Mouse (Mus musculus) CD4-positive, CD25-positive, alpha-beta regulatory T cell, adult 2 months (primary cell): ENCODE measurements at regions not wholly inside any gene's neighbourhood (a gene's known extent, or its start where the extent isn't known, plus 50 kb on each side); places are given as distances from the start of the nearest gene placed in this dataset.

Source experiments
- DNase-seq: peaks from one replicate; pipeline ENCODE4 v3.0.0-alpha.2; 2012; ENCODE audit warnings: low read depth, low spot score

DNA sequence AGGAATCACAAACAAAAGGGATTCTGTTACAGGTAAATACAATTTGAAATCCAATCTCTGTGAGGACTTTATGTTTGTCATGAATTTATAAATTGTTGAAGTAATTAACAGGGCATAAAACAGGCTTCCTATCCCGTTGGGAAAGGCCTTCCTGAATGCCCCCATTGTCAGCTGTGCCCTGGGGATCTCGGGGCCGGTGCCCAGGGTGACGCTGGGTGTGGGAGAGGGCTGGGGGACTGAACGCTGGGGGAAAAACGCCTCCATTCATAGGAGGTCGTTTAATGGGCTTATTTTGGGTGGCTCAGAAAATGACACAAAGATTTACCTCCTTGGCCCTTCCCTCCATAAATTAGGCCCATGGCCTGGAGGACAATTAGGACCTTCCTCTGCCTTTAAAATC lies 250.7 kb downstream of the Gm12728 start:
- no peak for DNase-seq

DNA sequence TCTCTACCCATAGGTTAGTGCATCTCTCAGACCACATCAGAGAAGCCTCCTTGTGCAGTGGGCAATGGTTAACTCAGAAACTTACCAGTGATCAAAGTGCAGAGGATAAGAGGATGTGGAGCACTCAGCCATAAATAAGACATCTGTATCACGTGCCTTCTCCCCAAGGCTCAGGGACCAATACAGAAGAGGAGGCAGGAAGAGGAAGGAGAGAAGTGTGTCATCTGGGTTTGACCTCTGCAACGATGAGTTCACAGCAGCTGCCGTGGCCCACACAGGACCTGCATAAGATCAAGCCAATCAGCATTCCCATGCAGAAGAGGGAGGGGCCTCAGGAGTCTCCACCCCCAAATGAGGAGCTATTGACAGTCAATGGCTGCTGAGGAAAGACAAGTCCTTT lies 252.8 kb downstream of the Gm12728 start:
- DNase-seq = no peak

DNA sequence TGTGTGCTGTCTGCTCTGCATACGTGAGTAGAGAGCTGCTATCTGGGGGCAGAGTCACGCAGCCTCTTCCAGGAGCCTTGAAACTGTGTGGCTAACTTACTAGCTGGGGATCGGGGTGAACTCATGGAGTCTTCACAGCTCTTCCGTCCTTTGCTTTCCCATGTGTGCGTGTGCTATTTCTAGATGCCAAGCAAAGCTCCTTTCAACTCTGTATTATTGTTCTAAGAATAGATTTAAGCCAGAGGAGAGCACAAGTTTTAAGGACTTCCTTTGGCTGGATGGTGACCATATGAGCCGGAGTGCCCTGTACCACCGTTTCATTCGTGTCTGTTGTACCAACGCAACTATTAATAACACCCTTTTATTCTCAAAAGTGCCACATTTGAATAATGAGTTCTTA lies 254.0 kb downstream of the Gm12728 start:
- DNase-seq = no peak

DNA sequence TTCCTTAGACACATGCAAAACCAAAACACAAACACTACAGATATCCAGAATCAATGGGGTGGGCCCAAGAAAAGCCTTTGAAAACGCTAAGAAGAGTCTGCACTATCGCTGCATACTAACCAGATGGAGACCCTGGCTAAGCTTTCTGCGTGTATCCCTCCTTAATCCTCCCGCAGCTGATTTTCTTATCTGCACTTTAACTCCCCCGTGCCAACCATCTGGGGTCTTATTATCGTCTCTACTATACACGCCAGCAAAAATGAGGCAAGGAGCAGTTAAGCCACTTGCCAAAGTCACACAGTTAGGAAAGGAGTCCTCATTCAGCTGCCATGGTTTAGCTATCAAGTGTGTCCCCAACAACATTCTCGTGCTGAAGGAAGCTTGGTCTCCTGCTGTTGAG lies 258.4 kb downstream of the Gm12728 start:
- no peak for DNase-seq

DNA sequence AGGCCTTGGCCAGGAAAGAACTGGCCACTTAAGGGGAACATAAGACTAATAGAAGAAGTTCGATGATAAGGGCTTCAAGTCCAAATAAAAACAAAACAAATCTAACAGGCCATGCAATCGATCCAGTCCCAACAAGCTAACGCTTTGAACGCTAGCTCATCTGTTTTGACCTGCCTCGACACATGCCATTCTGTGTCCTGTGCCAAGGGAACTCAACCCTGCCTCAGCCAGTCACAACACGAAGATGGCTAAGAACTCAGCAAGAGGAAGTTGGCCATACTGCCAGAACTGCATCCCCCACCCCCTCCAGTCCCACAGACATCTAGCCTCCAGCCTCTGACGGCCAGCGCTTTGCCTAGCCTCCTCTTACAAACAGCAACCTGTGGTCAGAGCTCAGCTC lies 259.1 kb downstream of the Gm12728 start:
- DNase-seq = no peak

DNA sequence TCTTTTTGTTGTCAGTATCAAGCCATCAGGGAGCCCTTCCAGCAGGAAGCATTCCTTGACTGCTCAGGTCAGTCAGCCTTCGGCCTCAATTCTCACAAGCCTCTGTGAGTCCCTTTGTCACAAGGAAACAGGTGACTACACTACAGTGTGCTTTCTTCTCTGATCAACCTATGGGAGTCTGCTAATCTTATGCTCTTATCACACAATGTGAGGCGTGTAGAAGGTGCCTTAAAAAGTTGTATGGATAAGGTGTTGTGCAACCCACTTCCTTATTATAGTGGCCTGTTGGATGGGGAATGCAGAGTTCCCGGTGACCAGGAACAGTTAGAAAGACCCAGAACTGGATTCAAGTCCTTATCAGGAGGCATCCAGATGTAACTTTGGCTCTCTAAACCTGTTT lies 260.2 kb downstream of the Gm12728 start:
- DNase-seq = no peak

DNA sequence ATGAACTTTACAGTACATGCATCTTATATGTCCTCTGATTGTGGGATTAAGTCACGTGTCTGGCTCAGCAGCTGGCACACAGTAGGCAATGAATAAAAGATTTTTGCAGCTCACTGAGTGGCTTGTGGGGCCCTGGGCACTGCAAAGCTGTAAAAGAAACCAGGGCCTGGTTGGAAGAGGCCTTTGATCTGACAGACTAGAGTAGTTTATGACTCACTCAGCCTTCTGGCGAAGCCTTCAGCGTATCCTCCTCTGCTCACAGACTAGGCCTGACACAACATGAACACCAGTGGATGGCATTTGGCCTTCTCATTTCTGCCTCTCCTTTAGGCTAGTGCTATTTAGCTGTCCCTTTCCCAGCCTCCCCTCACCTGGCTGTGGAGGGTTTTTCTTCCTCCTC lies 260.6 kb downstream of the Gm12728 start:
- no peak for DNase-seq

DNA sequence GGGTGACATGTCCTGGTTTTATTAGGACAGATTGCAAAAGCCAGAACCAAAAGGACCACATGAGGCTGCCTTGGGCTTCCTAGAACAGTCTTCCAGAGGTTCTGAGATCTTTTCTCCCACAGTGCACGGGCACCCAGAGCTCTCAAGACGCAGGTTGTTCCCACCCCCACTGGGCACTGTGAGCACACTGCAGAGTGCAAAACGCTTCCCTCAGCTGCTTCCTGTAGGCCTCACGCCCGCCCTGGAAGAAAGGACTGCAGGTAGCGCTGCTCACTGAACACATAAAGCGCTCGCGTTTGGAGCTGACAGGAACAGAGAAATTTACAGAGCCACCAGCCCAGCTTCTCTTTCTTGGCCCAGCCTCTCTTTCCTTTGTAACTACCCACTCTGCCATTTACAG lies 262.5 kb upstream of the Usp24 start:
- DNase-seq = no peak

DNA sequence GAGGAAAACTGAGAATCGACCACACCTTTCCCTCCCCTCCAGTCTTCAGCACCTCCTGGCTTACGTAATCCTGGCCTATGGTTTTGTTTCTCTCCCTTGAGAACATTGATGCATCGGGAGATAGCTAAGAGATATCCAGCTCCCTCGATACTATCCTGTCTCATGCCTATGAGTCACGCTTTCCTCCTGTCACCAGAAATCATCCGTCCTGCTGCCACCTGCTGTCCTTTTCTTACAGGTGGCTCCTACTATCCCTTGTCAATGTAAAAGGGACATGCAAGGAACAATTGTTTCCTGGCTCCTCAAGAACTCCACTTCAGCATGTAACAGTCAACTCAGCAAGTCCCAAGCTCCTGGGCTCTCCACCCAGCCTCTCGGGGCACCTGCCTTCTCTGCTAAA lies 261.7 kb upstream of the Usp24 start:
- DNase-seq = no peak

DNA sequence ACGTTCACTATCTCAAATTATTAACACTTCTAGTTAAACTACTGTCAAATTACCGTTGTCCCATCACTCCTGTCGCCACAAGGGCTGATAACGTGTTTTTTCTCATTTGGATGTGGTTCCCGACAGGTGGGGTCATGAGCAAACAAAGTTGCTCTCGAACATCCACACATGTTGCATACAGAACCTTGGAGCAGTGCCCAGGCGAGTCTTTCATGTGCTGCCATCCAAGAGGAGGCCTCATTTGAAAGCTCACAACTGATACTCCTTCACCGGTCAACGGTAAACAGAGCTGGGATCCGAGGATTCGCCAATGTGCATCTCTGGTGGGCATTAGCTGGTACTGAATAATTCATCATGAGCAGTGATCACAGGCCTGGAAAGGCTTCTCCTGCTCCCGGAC lies 253.4 kb upstream of the Usp24 start:
- no peak for DNase-seq

DNA sequence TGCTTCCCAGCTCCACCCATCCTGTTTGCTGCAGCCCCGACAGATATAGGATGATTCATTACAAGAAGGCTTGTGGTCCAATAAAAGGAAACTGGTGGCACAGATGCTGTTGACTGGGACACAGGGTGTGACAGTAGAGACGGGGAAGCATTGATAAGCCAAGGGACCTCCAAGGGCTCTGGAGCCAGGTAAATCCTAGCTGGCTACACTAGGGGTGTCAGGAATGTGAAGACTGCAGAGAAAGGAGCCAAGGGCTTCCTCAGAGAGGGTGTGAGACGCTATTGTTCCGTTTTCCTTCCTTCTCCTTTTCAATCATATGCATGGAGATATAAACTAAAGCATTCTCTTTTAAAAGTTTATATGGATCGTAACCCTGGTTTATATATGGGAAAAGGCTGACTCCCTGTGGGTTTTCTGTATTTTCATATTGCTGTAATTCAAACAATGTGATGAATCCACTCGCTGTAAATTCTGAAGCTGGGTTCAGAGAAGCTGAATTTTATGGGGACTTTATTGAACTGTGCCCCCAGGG lies 252.1 kb upstream of the Usp24 start:
- no peak for DNase-seq

DNA sequence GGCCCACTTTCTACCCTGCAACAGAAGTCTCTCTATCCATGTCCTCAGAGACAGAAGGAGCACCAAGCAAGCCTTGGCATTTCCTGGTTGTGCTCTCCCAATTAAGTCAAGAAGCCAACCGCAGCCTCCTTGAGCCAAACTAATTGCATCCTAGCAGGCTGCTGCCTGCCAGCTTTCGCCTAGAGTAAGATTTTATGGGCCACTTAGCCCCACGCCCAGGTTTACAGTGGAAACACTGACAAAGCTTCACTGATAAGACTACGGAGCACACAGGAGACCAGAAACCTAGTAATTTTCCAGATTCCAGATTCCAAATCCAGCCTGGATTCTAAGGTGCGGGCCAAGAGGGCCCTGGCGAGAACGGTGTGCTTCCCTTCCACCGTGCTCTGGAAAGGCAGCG lies 249.0 kb upstream of the Usp24 start:
- DNase-seq = no peak

DNA sequence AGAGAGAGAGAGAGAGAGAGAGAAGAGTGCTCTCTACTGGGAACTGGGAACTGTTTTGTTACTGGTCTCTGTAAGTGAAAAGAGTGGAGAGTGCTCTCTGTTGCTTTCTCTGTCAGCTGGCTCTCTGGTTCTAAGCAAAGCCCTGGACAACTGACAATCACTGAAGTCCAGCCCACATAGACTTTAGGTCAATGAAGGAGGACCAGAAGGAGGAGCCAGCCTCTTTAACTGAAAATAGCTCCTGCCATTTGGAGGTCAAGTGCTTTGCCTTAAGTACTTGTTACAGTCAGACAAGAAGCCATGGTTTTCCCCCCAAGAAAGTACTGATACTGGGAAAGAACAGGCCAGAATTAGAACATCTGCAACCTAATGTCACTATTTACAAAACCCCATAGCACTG lies 232.5 kb upstream of the Usp24 start:
- DNase-seq = no peak

DNA sequence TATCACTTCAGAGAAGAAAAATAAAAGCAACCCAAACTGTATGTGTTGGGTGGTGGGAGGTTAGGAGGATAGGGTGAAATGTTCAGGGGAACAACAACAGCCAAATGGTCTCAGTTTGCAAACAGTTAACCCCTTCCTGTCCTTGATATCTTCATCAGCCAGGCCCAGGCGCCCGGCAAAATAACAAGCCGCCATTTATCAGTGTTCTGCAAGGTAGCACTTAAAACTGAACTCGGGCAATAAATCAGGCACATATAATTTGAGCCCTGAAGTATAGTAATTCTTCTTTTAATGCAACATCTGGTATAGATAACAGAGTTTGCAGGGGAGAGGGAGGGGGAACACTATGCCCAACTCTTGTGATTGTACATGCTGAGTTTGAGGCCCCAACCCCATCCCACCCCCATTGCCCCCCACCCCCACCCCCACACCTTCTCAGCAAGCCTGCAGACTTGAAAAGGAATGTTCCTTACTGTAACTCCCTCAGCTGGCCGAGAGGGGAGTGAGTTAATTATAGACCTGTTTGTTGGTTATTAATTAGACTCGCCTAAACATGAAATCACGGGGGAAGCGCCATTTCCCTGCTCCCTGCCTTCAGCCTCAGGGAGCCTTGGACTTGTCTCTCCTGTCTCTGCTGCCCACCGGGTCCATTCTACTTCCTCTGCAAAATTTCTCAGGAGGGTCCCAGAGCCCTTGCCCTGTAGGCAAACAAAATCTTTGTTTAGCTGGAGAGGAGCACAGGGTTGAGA lies 223.9 kb upstream of the Usp24 start:
- no peak for DNase-seq

DNA sequence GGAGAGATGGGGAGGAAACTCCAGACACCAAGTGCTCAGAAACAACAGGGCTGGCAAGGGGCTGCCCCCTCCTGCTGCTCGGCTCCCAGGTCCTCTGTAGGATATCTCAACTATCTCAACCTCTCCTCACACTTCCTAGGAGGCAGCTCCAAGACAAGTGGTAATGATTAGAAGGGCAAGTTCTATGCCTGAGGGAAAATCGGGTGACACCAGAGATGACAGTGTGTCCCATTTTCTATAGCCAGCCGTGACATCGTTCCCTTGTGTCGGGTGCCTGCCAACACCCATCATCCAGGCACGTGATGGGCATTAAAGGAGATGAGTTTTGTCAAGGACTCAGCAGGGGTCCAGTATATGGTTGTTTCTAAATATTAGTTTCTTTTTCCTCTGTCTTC lies 223.3 kb upstream of the Usp24 start:
- DNase-seq = no peak

DNA sequence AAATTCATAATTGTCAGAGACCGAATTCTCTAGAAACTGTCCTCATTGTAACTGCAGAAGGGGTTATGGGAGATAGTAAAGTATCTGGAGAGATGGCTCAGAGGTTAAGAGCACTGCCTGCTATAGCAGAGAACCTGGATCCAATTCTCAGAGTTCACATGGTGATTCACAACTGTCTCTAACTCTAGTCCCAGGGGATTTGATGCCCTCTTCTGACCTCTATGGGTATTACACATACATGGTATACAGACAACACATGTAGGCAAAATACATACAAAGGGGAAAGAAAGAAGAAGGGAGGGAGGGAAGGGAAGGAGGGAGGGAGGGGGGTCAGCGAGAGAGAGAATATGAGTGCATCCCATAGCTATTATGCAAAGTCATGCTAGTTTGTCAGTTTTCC lies 222.8 kb upstream of the Usp24 start:
- no peak for DNase-seq

DNA sequence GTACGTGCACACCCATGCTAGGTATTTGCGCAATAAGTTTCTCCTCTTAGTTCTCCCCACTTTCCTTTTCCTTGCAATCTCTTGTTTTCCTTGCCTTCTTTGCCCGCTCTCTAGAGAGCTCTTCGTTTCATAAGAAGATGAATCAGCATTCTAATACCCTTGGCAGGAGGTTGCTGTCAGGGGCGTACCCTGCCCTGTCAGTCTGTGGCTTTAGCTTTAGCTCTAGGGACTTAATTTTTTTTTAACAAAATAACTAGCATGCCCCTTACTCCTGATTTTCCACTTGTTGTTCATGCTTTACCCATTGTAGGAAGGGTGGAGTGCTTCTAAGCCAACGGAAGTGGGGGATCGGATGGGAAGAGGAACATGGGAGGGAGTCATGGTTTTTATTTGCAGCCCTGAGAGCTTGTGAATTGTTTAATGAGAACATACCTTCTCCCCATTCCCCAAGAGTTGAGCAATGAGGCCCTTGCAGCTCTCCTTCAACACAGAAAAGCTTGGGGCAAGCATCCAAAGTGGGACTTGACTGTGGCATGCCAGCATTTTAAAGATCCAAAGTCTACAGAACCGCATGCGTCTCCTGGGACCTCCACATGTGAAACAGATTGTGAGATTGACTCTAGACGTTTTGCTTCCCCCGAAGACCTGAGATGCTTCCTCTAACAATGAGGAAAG lies 221.0 kb upstream of the Usp24 start:
- no peak for DNase-seq

DNA sequence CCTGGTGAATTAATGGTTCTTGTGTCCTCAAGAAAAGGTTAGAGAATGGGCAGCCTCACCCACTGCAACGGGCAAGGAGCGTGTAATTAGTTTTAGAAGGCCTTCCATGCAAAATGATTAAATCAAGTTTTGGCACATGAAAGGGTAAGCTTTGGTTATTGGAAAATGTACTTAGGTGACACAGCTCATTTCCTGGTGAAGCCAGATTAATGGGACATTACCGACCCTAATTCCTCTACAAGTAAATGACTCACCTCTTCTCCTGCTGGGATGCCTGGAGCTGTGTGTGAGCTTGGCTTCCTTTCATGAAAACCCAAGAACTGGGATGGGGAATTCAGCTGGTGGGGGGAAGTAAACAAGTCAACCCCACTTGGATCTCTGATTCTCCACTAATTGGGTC lies 219.9 kb upstream of the Usp24 start:
- no peak for DNase-seq

DNA sequence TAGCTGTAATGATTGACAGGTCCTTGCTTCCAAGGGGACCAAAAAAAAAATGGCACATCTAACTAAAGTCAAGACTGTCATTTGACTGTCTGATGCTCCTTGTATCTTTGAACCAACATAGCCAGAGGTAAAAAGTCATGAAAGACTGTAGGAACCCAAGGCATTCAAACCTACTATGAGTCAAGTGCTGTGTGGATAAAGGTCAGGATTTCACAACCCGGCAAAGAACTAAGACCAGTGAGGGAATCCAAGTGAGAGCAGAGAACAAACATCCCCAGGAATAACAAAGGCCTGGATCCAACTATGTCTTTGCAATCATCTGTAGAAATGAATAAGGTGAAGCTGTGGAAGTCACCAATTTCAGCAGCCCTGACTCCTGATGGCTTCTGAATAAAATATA lies 218.2 kb upstream of the Usp24 start:
- no peak for DNase-seq

DNA sequence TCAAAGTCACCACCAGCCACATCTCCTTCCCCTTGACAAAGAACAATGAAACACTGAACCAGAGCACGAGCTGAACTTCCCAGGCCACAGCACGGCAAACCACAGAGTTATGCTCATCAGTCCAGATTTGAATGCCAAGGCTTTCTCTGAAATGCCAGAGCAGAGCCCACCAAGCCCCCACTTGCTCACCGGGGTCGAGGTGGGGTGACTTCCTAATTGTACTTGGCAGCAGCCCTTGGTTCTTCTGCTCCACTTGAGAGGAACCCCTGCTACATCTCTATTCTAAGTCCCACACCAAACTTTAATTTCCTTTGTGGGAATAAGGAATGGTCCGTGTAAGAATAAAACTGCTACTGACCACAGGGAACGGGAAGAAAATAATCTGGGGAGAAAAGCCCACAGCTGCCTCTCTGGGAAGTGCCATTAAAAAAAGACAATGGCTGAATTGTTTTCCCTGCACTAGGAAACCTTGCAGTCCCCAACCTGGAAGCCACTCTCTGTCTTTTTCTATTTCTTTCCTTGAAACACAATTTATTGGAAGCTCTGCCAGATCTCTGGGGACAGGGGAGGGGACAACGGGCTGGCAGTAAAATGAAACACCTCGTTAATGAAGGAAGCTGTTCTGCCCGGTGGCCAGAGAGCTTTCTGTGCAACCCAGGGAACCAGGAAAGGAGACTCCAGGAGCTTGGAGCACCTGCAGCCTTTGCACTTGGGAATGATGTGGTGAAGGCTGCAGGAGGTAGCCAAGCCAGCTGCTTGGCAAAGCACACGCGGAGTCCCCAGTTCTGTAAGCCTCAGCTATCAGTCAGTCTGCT lies 215.6 kb upstream of the Usp24 start:
- no peak for DNase-seq

DNA sequence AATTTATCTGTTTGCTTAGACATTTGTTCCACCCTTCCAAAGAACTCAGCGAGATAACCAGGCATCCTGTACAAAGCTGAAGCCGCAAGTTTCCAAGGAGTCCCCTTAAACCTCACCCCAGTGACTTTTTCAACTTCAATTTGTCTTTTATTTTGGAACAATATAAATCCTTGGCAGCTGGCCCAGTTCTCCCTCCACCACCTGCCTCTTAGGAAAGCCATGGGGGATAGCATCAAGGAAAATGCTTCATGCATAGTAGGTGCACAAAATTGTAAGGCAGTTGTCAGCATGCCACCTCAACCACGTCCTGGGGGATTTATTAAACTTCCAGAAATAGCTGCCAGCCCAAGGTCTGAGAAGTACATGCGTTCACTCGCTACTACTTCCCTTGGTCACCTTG lies 214.1 kb upstream of the Usp24 start:
- no peak for DNase-seq

DNA sequence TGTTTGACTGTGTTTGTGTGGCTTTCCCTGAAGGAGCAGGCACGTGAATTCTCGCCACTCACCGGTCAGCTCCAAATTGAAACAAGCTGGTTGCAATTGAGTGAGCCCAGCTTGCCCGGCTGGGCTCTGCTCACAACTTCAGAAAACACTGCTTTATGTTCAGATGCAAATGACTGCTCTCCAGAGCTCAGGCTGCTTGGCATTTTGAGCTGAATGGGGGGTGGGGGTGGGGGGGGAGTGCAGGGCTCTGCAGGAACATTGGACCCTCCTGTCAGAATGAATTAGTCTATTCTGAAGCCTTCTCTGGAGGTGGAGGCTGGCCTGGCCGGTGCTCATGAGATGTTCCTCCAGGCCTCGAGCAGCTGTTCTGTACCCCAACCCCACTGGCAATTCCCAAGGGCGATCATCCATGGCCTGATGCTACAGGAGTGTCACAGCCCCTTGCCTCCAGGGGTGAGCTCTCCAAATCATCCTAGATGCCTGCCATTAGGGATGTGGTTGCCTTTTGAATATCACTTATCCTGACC lies 213.5 kb upstream of the Usp24 start:
- no peak for DNase-seq
